Mouse (Mus musculus) midbrain, embryonic 12.5 days (tissue): ENCODE measurements around the gene Slc12a3. TPM values are rescaled to one million over a fixed set of nuclear protein-coding genes. Genes with fewer than 3 reads are reported as not detected.

Experiments used
- ATAC-seq: fragments of 200-750 bp; cut with Nextera tagmentation; 2 replicates; pipeline ENCODE4 v1.8.0; 2017; ENCODE audit warnings: low read depth, moderate TSS enrichment, moderate library complexity; ENCODE audit not compliant: low FRiP score
- H3K27ac ChIP-seq: fragments of 300-500 bp; sonication (generic); replicated peaks from 2 replicates; pipeline ENCODE4 v1.5.1; 2016; ENCODE audit warnings: mild to moderate bottlenecking
- H3K27me3 ChIP-seq: fragments of 300-500 bp; sonication (generic); 2 replicates; pipeline ENCODE4 v1.6.1; 2016; ENCODE audit warnings: mild to moderate bottlenecking
- H3K36me3 ChIP-seq: fragments of 300-500 bp; sonication (generic); 2 replicates; pipeline ENCODE4 v1.6.1; 2016
- H3K4me1 ChIP-seq: fragments of 300-500 bp; sonication (generic); 2 replicates; pipeline ENCODE4 v1.6.1; 2016
- H3K4me2 ChIP-seq: fragments of 300-500 bp; sonication (generic); replicated peaks from 2 replicates; pipeline ENCODE4 v1.6.1; 2016; ENCODE audit warnings: mild to moderate bottlenecking, moderate library complexity
- H3K4me3 ChIP-seq: fragments of 300-500 bp; sonication (generic); 2 replicates; pipeline ENCODE4 v1.5.1; 2016; ENCODE audit warnings: mild to moderate bottlenecking
- H3K9ac ChIP-seq: fragments of 300-500 bp; sonication (generic); replicated peaks from 2 replicates; pipeline ENCODE4 v1.6.1; 2016; ENCODE audit warnings: mild to moderate bottlenecking, moderate library complexity
- H3K9me3 ChIP-seq: fragments of 300-500 bp; sonication (generic); 2 replicates; pipeline ENCODE4 v1.6.1; 2016; ENCODE audit warnings: mild to moderate bottlenecking
- WGBS: fragments of 180-500 bp; shearing (Covaris S2); methylation state at CpG from one replicate; pipeline ENCODE4 v1.1.7; 2016; 5-methylcytosine and 5-hydroxymethylcytosine counted together
- polyA plus RNA-seq: library from polyadenylated mRNA; unstranded; fragments of >200 nt; fragmentation: Nextera tagmentation; extraction: Ambion mirVana; gene quantifications from 2 replicates; pipeline ENCODE4 v1.2.1, GENCODE M21; 2016

The Slc12a3 gene
- polyA plus RNA-seq, 1 experiment from 2014 or later, result not detected

DNA sequence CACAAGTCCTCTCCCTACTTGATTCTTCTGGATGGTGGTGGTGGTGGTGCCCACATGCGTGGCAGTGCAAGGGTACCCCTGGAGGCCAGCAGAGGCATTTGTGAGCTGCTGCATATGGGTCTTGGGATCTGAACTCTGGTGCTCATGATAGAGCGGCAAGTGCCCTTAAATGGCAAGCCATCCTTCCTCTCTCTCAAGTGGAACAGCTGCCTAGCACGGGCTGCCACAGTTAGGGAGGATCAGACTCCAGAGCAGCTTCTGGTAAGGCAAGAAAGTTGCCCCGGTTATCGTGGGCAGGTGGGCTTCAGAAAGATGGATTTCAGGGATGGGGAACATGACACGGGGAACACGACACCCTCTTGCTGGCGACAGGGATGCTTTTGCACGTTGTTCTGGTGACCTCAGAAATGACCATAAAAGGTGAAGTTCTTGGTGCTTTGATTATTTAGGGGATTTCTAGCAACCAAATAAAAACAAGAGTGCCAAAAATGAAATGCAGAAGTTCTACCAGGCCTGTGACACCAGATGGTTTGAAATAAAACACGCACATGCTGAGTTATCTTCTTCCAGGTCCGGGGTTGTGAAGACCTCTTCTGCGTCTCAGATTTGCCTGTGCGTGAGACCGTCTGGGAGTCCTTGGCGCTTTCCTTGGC, 49.9 kb downstream of the Slc12a3 start:
- H3K9ac ChIP-seq, result no peak overlapping the region
- 90% methylated on average over 15 of the region's 15 CpGs for WGBS
- H3K4me2 ChIP-seq, result no peak overlapping the region
- H3K4me1 ChIP-seq, result no peaks in the 10 kb centered on the region
- ATAC-seq, result no peak
- no peak overlapping the region for H3K4me3 ChIP-seq
- no peaks in the 10 kb centered on the region for H3K9me3 ChIP-seq
- no peak overlapping the region for H3K27ac ChIP-seq
- no peaks in the 10 kb centered on the region for H3K36me3 ChIP-seq
- H3K27me3 ChIP-seq, result no peaks in the 10 kb centered on the region

GRCm38 (mm10) chr8:94379686-94380085, 50.7 kb downstream of the Slc12a3 start:
- Histone ChIP-seq H3K4me2 (no peak overlapping the region), H3K36me3 (no peaks in the 10 kb centered on the region), H3K9me3 (no peaks in the 10 kb centered on the region), H3K4me1 (no peaks in the 10 kb centered on the region), H3K27ac (no peak overlapping the region), H3K4me3 (no peak overlapping the region), H3K27me3 (no peaks in the 10 kb centered on the region), H3K9ac (no peak overlapping the region)
- ATAC-seq, result no peak
- WGBS, result 90% methylated on average over 9 of the region's 9 CpGs

DNA sequence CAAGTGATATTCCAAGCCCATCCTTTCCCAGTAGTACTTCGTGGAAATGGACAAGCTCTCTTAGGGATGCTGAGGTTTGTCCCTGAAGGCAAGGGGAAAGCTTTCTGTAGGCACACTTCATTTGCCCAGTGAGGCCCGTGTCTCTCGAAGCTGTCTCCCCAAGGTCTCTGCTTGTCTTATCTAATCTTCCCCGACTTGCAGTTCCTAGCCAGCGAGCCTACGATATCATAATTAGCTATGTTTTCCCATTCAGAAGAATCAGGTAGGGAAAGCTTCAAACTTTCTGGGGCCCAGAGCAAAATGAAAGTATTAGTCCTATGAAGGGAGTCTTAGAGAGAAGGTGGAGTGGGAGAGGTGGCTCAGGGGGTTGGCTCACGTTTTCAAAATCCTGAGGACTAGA, 55.2 kb downstream of the Slc12a3 start:
- Histone ChIP-seq H3K4me3 (no peak overlapping the region), H3K4me1 (peaks cover 14% of the 10 kb centered on the region), H3K27ac (no peak overlapping the region), H3K9ac (no peak overlapping the region), H3K36me3 (peaks cover under 1% of the 10 kb centered on the region; the same call in 1 of the 2 replicates), H3K27me3 (no peaks in the 10 kb centered on the region), H3K9me3 (no peaks in the 10 kb centered on the region), H3K4me2 (no peak overlapping the region)
- 90% methylated on average over 7 of the region's 7 CpGs for WGBS
- no peak for ATAC-seq

GRCm38 (mm10) chr8:94385506-94386213, 56.7 kb downstream of the Slc12a3 start:
- H3K9ac ChIP-seq, result peak overlapping the region; percentile 85
- peaks cover 15% of the 10 kb centered on the region for H3K36me3 ChIP-seq
- H3K27me3 ChIP-seq, result no peaks in the 10 kb centered on the region
- no peaks in the 10 kb centered on the region for H3K9me3 ChIP-seq
- peak overlapping the region; percentile 81 for H3K27ac ChIP-seq
- H3K4me1 ChIP-seq, result peaks cover 14% of the 10 kb centered on the region
- WGBS, result 29% methylated on average over 20 of the region's 20 CpGs
- H3K4me3 ChIP-seq, result peak overlapping the region; percentile 80
- no peak for ATAC-seq
- H3K4me2 ChIP-seq, result peak overlapping the region; percentile 89

DNA sequence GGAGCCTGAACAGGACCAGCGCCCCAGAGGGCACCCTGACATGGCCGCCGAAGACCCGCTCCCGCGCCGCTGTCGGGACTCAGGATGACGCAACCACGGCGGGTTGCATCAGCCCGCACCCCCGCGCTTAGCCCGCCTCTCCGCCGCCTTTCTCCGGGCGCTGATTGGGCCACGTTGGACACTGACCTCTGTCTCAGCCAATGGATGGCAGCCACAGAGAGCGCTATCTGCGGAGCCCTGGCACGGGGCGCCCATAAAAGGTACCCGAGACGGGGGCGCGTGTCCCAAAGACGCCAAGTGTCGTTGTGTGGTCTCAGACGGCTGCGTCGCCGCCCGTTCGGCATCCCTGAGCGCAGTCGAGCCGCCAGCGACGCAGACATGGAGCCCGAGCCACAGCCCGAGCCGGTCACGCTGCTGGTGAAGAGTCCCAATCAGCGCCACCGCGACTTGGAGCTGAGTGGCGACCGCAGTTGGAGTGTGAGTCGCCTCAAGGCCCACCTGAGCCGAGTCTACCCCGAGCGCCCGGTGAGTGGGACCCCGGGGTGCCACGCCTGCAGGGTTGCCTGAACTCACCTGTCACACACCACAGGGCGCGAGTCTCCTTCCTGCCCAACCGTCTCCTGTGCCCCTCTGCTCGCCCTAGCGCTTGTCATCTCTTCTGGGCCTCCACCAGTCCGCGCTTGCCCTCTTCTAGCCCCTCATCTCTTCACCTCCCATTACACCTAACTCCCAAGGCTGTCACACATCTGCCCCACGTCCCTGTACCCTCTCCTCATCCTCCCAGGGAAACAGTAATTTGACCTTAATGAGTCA, 57.4 kb downstream of the Slc12a3 start, which contains the start of gene Herpud1:
Herpud1 (plus strand) TSS at position 225 of the 813 bp plus-strand sequence.
- under 1% methylated on average over 65 of the region's 65 CpGs for WGBS
- H3K4me2 ChIP-seq, result peak within 1 kb of the TSS; percentile 89
- peak; percentile 100 for ATAC-seq
- H3K36me3 ChIP-seq, result peaks cover 23% of the 10 kb centered on the region
- peak within 1 kb of the TSS; percentile 80 for H3K4me3 ChIP-seq
- H3K9me3 ChIP-seq, result no peaks in the 10 kb centered on the region
- H3K9ac ChIP-seq, result peak within 1 kb of the TSS; percentile 85
- H3K27me3 ChIP-seq, result no peaks in the 10 kb centered on the region
- H3K27ac ChIP-seq, result peak within 1 kb of the TSS; percentile 81
- H3K4me1 ChIP-seq, result peaks cover 14% of the 10 kb centered on the region

GRCm38 (mm10) chr8:94387027-94387684, 58.2 kb downstream of the Slc12a3 start:
- peaks cover 30% of the 10 kb centered on the region for H3K36me3 ChIP-seq
- peak overlapping the region; percentile 80 for H3K4me3 ChIP-seq
- H3K4me1 ChIP-seq, result peaks cover 14% of the 10 kb centered on the region
- H3K4me2 ChIP-seq, result peak overlapping the region; percentile 89
- H3K27ac ChIP-seq, result peak overlapping the region; percentile 81
- no peaks in the 10 kb centered on the region for H3K27me3 ChIP-seq
- WGBS, result 0% methylated on average over 24 of the region's 25 CpGs
- H3K9me3 ChIP-seq, result no peaks in the 10 kb centered on the region
- H3K9ac ChIP-seq, result peak overlapping the region; percentile 85
- ATAC-seq, result peak; percentile 42

DNA sequence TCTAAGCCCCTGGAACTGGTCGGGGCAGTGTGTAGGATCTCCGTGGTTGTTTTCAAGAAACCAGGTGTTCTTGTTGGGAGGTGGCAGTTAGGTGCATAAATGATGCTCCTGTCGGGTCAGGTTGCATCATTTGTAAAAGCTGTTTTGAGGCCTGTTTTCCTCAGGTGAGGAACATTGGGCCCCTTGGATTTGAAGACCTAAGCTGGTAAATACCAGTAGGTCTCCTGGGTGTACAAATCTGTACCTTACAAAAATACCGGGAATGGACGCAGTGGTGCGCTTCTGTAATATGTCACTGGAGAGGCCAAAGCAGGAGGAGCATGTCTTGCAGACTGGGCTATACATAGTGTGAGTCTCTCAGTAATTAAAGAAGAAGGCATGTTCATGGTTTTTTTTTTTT, 58.8 kb downstream of the Slc12a3 start:
- peaks cover 14% of the 10 kb centered on the region for H3K4me1 ChIP-seq
- WGBS, result 40% methylated on average over 6 of the region's 6 CpGs

DNA sequence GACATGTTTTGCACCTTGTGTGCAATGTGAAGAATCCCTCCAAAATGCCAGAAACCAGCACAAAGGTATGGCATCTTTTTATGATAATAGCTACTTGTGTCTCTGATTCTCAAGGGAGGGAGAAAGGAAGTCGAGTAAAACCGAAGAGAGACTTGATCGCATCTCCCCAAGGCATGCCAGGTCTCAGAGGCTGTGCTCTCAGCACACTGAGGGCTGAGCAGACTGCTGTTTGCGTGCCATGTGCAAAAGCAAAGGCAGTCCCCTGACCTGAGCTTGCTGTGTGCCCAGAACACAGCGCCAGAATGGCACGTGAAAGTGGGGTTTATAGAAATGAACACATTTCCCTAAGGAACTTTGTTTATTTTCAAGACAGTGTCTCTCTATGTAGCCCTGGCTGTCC, 60.5 kb downstream of the Slc12a3 start:
- 89% methylated on average over 6 of the region's 6 CpGs for WGBS
- Histone ChIP-seq H3K27me3 (no peaks in the 10 kb centered on the region), H3K4me1 (peaks cover 14% of the 10 kb centered on the region), H3K36me3 (peaks cover 52% of the 10 kb centered on the region), H3K4me3 (no peak overlapping the region), H3K9ac (no peak overlapping the region), H3K4me2 (no peak overlapping the region), H3K27ac (no peak overlapping the region), H3K9me3 (no peaks in the 10 kb centered on the region)
- ATAC-seq, result no peak

More for the DNA sequence above, 58.8 kb downstream of the Slc12a3 start:
- peaks cover 36% of the 10 kb centered on the region for H3K36me3 ChIP-seq
- H3K27me3 ChIP-seq, result no peaks in the 10 kb centered on the region
- peak overlapping the region; percentile 85; the same call in 1 of the 2 replicates for H3K9ac ChIP-seq
- peak overlapping the region; percentile 89 for H3K4me2 ChIP-seq
- peak overlapping the region; percentile 80 for H3K4me3 ChIP-seq
- no peak overlapping the region for H3K27ac ChIP-seq
- no peak for ATAC-seq
- no peaks in the 10 kb centered on the region for H3K9me3 ChIP-seq

DNA sequence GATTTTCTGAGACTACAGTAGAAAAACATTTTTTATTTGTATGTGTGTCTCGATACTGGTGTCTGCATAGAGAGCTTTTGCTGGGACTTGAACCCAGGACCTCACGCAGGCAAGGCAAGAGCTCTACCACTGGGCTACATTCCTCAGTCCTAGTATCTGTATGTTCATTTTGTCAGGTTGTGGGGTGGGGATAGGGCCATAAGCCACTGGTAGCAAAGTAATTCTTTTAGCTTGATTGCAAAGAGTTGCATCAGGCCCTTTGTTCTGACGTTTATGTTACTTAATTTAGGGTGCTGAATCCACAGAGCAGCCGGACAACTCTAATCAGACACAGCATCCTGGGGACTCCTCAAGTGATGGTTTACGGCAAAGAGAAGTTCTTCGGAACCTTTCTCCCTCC, 61.4 kb downstream of the Slc12a3 start:
- Histone ChIP-seq H3K27ac (no peak overlapping the region), H3K4me3 (no peak overlapping the region), H3K4me2 (no peak overlapping the region), H3K4me1 (peaks cover 14% of the 10 kb centered on the region), H3K27me3 (no peaks in the 10 kb centered on the region), H3K9ac (no peak overlapping the region), H3K9me3 (no peaks in the 10 kb centered on the region), H3K36me3 (peaks cover 61% of the 10 kb centered on the region)
- ATAC-seq, result no peak
- WGBS, result 96% methylated on average over 6 of the region's 6 CpGs

GRCm38 (mm10) chr8:94390910-94391309, 61.9 kb downstream of the Slc12a3 start:
- WGBS, result 96% methylated on average over 8 of the region's 8 CpGs
- Histone ChIP-seq H3K4me3 (no peak overlapping the region), H3K9ac (no peak overlapping the region), H3K27ac (no peak overlapping the region), H3K36me3 (peaks cover 66% of the 10 kb centered on the region), H3K27me3 (no peaks in the 10 kb centered on the region), H3K9me3 (no peaks in the 10 kb centered on the region), H3K4me2 (no peak overlapping the region), H3K4me1 (peaks cover 11% of the 10 kb centered on the region)
- ATAC-seq, result no peak

GRCm38 (mm10) chr8:94392147-94392546, 63.1 kb downstream of the Slc12a3 start:
- Histone ChIP-seq H3K36me3 (peaks cover 77% of the 10 kb centered on the region), H3K4me3 (no peak overlapping the region), H3K9me3 (no peaks in the 10 kb centered on the region), H3K4me1 (peaks cover 10% of the 10 kb centered on the region), H3K27ac (no peak overlapping the region), H3K4me2 (no peak overlapping the region), H3K27me3 (no peaks in the 10 kb centered on the region), H3K9ac (no peak overlapping the region)
- 76% methylated on average over 12 of the region's 12 CpGs for WGBS
- no peak for ATAC-seq
